Mouse (Mus musculus): ENCODE data around the gene Smim13. TPM values are rescaled to one million over a fixed set of nuclear protein-coding genes. Genes with fewer than 3 reads are reported as not detected.

The Smim13 gene
- polyA plus RNA-seq, 1 experiment from 2014 or later, result 19.4 TPM

DNA sequence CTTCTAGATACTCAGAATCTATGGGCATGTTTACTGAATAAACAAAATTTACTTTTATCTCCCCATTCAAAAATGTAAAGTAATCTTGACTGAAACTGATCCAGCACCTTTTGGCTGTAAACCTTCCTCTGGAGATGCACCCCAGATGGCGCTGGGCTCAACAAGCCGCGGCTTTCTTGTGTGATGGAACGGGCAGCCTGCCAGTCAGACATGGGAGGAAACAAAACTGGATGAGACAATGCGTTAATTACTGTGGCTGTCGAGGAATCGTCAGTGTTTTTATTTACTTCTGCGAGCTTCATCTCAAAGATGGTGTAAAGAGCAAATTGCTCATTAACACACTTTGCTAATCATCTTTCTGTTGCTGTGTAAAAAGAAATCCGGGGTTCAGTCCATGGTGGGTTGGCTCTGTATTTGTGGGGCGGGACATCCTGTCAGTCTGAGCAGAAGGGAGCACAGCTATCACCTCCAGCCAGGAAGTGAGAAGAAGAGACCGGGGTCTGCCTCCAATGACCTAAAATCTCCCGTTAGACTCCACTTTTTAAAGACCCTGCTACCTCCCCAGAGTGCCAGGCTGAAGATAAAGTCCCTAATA, 18.2 kb upstream of the Smim13 start:
- Histone ChIP-seq H3K4me3 (ENCODE audit: low read depth, low read length) (no peak overlapping the region), H3K27ac (ENCODE audit: low read depth, low read length) (no peak overlapping the region), H3K27me3 (ENCODE audit: control insufficient read depth, insufficient read depth, low read length) (no peaks in the 10 kb centered on the region), H3K9me3 (ENCODE audit: control insufficient read depth, low read length) (no peaks in the 10 kb centered on the region), H3K4me1 (ENCODE audit: control insufficient read depth, insufficient read depth, low read length) (no peaks in the 10 kb centered on the region), H3K9ac (ENCODE audit: low read length) (no peak overlapping the region), H3K36me3 (ENCODE audit: control insufficient read depth, insufficient read depth, low read length) (no peaks in the 10 kb centered on the region), H3K4me2 (ENCODE audit: low read depth) (no peak overlapping the region)
- ATAC-seq (ENCODE audit: insufficient read depth, low FRiP score, low TSS enrichment) (no peak), DNase-seq (ENCODE audit: low spot score) (no peak)
- 89% methylated on average over 12 of the region's 12 CpGs for WGBS

DNA sequence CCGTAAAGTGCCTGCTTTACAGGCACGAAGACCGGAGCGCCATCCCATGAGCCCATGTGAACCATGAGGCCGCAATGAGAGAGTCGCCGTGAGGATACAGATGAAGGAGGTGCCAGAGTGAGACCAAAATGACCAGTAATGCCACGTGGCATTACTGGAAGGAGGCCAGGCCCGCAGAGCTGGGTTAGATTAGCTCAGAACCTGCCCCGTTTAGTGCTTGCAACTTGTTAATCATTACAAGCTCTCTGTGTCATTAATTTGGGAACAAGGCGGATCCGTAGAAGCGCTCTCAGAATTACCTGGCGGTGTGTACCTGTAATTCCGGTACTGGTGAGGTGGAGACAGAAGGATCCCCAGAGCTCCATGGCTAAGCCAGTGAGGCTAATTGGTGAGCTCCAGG, 17.4 kb upstream of the Smim13 start:
- Histone ChIP-seq H3K9me3 (ENCODE audit: control insufficient read depth, low read length) (no peaks in the 10 kb centered on the region), H3K27ac (ENCODE audit: low read depth, low read length) (no peak overlapping the region), H3K4me2 (ENCODE audit: low read depth) (no peak overlapping the region), H3K4me1 (ENCODE audit: control insufficient read depth, insufficient read depth, low read length) (no peaks in the 10 kb centered on the region), H3K36me3 (ENCODE audit: control insufficient read depth, insufficient read depth, low read length) (no peaks in the 10 kb centered on the region), H3K9ac (ENCODE audit: low read length) (no peak overlapping the region), H3K4me3 (ENCODE audit: low read depth, low read length) (no peak overlapping the region), H3K27me3 (ENCODE audit: control insufficient read depth, insufficient read depth, low read length) (no peaks in the 10 kb centered on the region)
- 96% methylated on average over 15 of the region's 15 CpGs for WGBS
- ATAC-seq (ENCODE audit: insufficient read depth, low FRiP score, low TSS enrichment) (no peak), DNase-seq (ENCODE audit: low spot score) (no peak)

DNA sequence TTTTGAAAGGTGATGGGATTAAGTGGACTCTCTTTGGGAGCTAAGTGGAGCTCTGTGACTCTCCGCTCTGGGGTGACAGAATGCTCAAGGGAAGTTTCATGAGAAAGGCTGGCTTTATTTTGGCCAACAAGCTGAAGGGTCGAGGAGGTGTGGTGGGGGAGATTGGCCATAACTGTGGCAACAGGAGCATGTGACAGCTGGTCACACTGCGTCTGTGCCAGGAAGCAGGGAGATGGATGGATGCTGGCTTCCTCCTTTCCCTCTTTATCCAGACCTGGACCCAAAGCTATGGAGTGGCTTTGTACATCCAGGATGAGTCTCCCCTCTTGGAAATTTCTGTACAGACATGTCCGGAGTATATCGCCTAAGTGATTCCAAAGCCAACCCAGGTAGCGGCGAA, 16.4 kb upstream of the Smim13 start:
- H3K9me3 ChIP-seq (ENCODE audit: control insufficient read depth, low read length), result no peaks in the 10 kb centered on the region
- H3K4me3 ChIP-seq (ENCODE audit: low read depth, low read length), result no peak overlapping the region
- no peak overlapping the region for H3K9ac ChIP-seq (ENCODE audit: low read length)
- no peak overlapping the region for H3K27ac ChIP-seq (ENCODE audit: low read depth, low read length)
- no peaks in the 10 kb centered on the region for H3K36me3 ChIP-seq (ENCODE audit: control insufficient read depth, insufficient read depth, low read length)
- H3K4me1 ChIP-seq (ENCODE audit: control insufficient read depth, insufficient read depth, low read length), result no peaks in the 10 kb centered on the region
- H3K27me3 ChIP-seq (ENCODE audit: control insufficient read depth, insufficient read depth, low read length), result no peaks in the 10 kb centered on the region
- DNase-seq (ENCODE audit: low spot score), result no peak
- no peak overlapping the region for H3K4me2 ChIP-seq (ENCODE audit: low read depth)
- 83% methylated on average over 7 of the region's 7 CpGs for WGBS
- ATAC-seq (ENCODE audit: insufficient read depth, low FRiP score, low TSS enrichment), result no peak

- ATAC-seq (ENCODE audit: insufficient read depth, low FRiP score, low TSS enrichment), result no peak
- H3K4me1 ChIP-seq (ENCODE audit: control insufficient read depth, insufficient read depth, low read length), result no peaks in the 10 kb centered on the region
- H3K9ac ChIP-seq (ENCODE audit: low read length), result no peak overlapping the region
- WGBS, result 87% methylated on average over 6 of the region's 6 CpGs
- H3K27ac ChIP-seq (ENCODE audit: low read depth, low read length), result no peak overlapping the region
- no peak overlapping the region for H3K4me2 ChIP-seq (ENCODE audit: low read depth)
- no peak overlapping the region for H3K4me3 ChIP-seq (ENCODE audit: low read depth, low read length)
- no peaks in the 10 kb centered on the region for H3K36me3 ChIP-seq (ENCODE audit: control insufficient read depth, insufficient read depth, low read length)
- H3K27me3 ChIP-seq (ENCODE audit: control insufficient read depth, insufficient read depth, low read length), result no peaks in the 10 kb centered on the region
- H3K9me3 ChIP-seq (ENCODE audit: control insufficient read depth, low read length), result no peaks in the 10 kb centered on the region
- DNase-seq (ENCODE audit: low spot score), result no peak
Measured at GRCm38 (mm10) chr13:41235181-41235580, 14.5 kb upstream of the Smim13 start.

DNA sequence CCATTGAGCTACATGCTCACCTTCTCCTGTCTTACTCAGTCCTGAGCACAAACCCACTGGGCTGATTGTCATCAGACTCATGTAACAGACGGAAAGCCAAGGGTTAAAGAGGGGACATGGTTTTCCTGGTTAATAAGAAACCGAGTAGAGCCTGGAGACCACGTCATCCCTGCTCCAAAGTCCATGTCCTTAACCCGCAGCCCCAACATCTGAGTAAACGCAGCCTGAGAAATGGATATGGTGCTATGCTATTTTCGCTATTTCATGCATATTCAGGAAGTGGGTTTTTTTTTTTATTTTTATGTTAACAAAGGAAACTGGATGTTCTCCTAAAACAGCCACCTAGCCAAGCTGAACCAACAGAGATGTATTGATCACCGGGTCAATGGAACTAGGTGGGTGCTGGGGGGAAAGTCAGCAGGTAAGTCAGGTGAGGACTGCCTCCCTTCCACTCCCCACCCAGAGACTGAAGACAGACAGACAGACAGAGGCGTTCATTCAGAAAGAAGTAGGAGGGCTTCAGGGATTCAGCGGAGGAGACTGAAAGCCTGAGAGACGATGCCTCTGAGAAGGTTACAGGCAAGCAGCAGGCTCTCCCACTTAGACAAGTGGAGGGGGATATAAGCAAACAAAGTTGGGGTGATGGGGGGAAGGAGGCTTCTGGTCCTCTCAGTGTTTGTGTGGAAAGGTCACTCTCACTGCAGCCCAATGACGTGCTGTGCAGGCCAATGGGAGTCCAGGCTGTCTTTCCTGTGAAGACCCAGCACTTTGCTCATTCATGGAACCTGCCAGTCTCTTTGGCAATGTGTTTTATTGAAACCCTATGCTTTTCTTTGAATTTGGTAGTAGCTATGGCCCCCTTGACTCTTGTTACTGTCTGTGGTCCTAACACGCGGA, 13.6 kb upstream of the Smim13 start:
- Histone ChIP-seq H3K36me3 (ENCODE audit: control insufficient read depth, insufficient read depth, low read length) (no peaks in the 10 kb centered on the region), H3K27ac (ENCODE audit: low read depth, low read length) (no peak overlapping the region), H3K9ac (ENCODE audit: low read length) (no peak overlapping the region), H3K27me3 (ENCODE audit: control insufficient read depth, insufficient read depth, low read length) (no peaks in the 10 kb centered on the region), H3K9me3 (ENCODE audit: control insufficient read depth, low read length) (no peaks in the 10 kb centered on the region), H3K4me1 (ENCODE audit: control insufficient read depth, insufficient read depth, low read length) (no peaks in the 10 kb centered on the region), H3K4me2 (ENCODE audit: low read depth) (no peak overlapping the region), H3K4me3 (ENCODE audit: low read depth, low read length) (no peak overlapping the region)
- 71% methylated on average over 13 of the region's 13 CpGs for WGBS
- ATAC-seq (ENCODE audit: insufficient read depth, low FRiP score, low TSS enrichment) (no peak), DNase-seq (ENCODE audit: low spot score) (no peak)

DNA sequence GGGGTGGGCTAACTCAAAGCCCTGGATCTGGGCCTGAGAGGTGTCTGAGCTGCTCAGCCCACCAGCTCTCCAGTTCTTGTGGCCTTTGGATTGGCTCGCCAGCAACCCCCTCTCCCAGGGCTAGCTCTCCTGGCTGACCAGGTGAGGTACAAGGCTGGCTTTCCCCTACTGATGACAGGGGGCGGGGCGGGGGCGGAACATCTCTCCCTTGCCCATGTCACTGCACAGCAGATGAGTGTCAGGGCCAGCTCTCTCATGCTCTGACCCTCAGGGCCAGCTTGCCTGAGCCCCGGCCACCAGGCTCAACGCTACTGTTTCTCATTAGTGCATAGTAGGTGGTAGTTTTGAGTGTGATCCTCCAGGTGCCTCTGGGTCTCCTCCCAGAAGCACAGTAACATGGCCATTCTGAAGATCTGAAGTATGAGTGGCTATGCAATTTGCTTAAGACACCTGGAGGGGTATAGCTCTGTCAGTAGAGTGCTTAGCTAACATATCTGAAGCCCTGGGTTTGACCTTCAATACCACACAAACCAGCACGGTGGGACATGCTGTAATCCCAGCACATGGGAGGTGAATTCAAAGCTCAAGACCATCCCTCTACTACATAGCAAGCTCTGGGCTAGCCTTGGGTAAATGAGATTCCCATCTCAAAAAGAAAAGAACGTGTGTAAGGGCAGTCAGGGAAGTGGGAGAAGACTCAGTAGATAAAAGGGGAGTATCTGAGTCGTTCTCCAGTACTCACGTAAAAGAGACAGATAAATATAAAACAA, 11.4 kb upstream of the Smim13 start:
- no peaks in the 10 kb centered on the region for H3K27me3 ChIP-seq (ENCODE audit: control insufficient read depth, insufficient read depth, low read length)
- 77% methylated on average over 10 of the region's 10 CpGs for WGBS
- ATAC-seq (ENCODE audit: insufficient read depth, low FRiP score, low TSS enrichment), result no peak
- H3K4me3 ChIP-seq (ENCODE audit: low read depth, low read length), result no peak overlapping the region
- H3K9me3 ChIP-seq (ENCODE audit: control insufficient read depth, low read length), result no peaks in the 10 kb centered on the region
- H3K36me3 ChIP-seq (ENCODE audit: control insufficient read depth, insufficient read depth, low read length), result no peaks in the 10 kb centered on the region
- no peak overlapping the region for H3K9ac ChIP-seq (ENCODE audit: low read length)
- no peaks in the 10 kb centered on the region for H3K4me1 ChIP-seq (ENCODE audit: control insufficient read depth, insufficient read depth, low read length)
- no peak overlapping the region for H3K4me2 ChIP-seq (ENCODE audit: low read depth)
- no peak overlapping the region for H3K27ac ChIP-seq (ENCODE audit: low read depth, low read length)
- no peak for DNase-seq (ENCODE audit: low spot score)

DNA sequence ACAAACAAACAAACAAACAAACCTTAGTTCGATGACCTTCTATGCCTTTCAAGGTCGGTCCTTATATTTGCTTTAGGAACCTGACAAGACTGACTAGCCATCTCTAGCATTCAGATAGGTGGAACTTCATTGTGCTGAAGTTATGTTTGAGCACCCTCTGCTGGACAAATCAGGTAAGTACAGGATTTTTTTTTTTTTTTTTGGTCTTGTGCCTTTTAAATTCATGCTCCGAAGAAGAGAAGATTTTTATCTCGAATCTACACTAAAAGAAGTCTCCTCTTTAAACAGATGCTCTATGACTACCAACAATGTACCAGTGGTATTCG, 10.9 kb upstream of the Smim13 start:
- no peak overlapping the region for H3K4me3 ChIP-seq (ENCODE audit: low read depth, low read length)
- H3K27me3 ChIP-seq (ENCODE audit: control insufficient read depth, insufficient read depth, low read length), result no peaks in the 10 kb centered on the region
- H3K9ac ChIP-seq (ENCODE audit: low read length), result no peak overlapping the region
- ATAC-seq (ENCODE audit: insufficient read depth, low FRiP score, low TSS enrichment), result no peak
- DNase-seq (ENCODE audit: low spot score), result no peak
- H3K27ac ChIP-seq (ENCODE audit: low read depth, low read length), result no peak overlapping the region
- H3K4me2 ChIP-seq (ENCODE audit: low read depth), result no peak overlapping the region
- WGBS, result 21% methylated on average over 5 of the region's 5 CpGs
- H3K4me1 ChIP-seq (ENCODE audit: control insufficient read depth, insufficient read depth, low read length), result no peaks in the 10 kb centered on the region
- H3K9me3 ChIP-seq (ENCODE audit: control insufficient read depth, low read length), result no peaks in the 10 kb centered on the region
- H3K36me3 ChIP-seq (ENCODE audit: control insufficient read depth, insufficient read depth, low read length), result no peaks in the 10 kb centered on the region

- Histone ChIP-seq H3K36me3 (ENCODE audit: control insufficient read depth, insufficient read depth, low read length) (no peaks in the 10 kb centered on the region), H3K9ac (ENCODE audit: low read length) (no peak overlapping the region), H3K4me1 (ENCODE audit: control insufficient read depth, insufficient read depth, low read length) (no peaks in the 10 kb centered on the region), H3K27ac (ENCODE audit: low read depth, low read length) (no peak overlapping the region), H3K27me3 (ENCODE audit: control insufficient read depth, insufficient read depth, low read length) (no peaks in the 10 kb centered on the region), H3K4me2 (ENCODE audit: low read depth) (no peak overlapping the region), H3K9me3 (ENCODE audit: control insufficient read depth, low read length) (no peaks in the 10 kb centered on the region), H3K4me3 (ENCODE audit: low read depth, low read length) (no peak overlapping the region)
- 87% methylated on average over 2 of the region's 2 CpGs for WGBS
- no peak for DNase-seq (ENCODE audit: low spot score)
- no peak for ATAC-seq (ENCODE audit: insufficient read depth, low FRiP score, low TSS enrichment)
Measured at GRCm38 (mm10) chr13:41241557-41241956, 8.1 kb upstream of the Smim13 start.
